Mouse (Mus musculus) embryonic facial prominence, embryonic 14.5 days (tissue): Measurements from ENCODE around the gene Ephb1. TPM values are rescaled to one million over a fixed set of nuclear protein-coding genes. Genes with fewer than 3 reads are reported as not detected.
A peak's percentile ranks its signal among the peaks of the same experiment; 100 is the strongest.

Experiments used
- ATAC-seq: fragments of 200-750 bp; cut with Nextera tagmentation; 2 replicates; pipeline ENCODE4 v1.8.0; 2017; ENCODE audit warnings: low read depth, moderate number of reproducible peaks, moderate TSS enrichment
- DNase-seq: peaks from one replicate; pipeline ENCODE4 v3.0.0-alpha.2; 2015; ENCODE audit warnings: low spot score
- H3K27ac ChIP-seq: fragments of 300-500 bp; sonication (generic); replicated peaks from 2 replicates; pipeline ENCODE4 v1.5.1; 2014; ENCODE audit warnings: low read depth, mild to moderate bottlenecking, low read length, moderate library complexity
- H3K27me3 ChIP-seq: fragments of 300-500 bp; sonication (generic); replicated peaks from 2 replicates; pipeline ENCODE4 v1.6.1; 2014; ENCODE audit warnings: low read length; ENCODE audit not compliant: control insufficient read depth, insufficient read depth
- H3K36me3 ChIP-seq: fragments of 300-500 bp; sonication (generic); 2 replicates; pipeline ENCODE4 v1.6.1; 2014; ENCODE audit warnings: low read length, mixed read lengths; ENCODE audit not compliant: control insufficient read depth, insufficient read depth
- H3K4me1 ChIP-seq: fragments of 300-500 bp; sonication (generic); 2 replicates; pipeline ENCODE4 v1.6.1; 2014; ENCODE audit warnings: antibody characterized with exemption, low read length; ENCODE audit not compliant: control insufficient read depth, insufficient read depth
- H3K4me2 ChIP-seq: fragments of 300-500 bp; sonication (generic); 2 replicates; pipeline ENCODE4 v1.6.1; 2014; ENCODE audit warnings: low read depth, mild to moderate bottlenecking, low read length, moderate library complexity, mixed read lengths
- H3K4me3 ChIP-seq: fragments of 300-500 bp; sonication (generic); 2 replicates; pipeline ENCODE4 v1.5.1; 2014; ENCODE audit warnings: low read depth, mild to moderate bottlenecking, low read length
- H3K9ac ChIP-seq: fragments of 300-500 bp; sonication (generic); 2 replicates; pipeline ENCODE4 v1.6.1; 2014; ENCODE audit warnings: low read depth, mild to moderate bottlenecking, low read length, moderate library complexity, mixed read lengths
- H3K9me3 ChIP-seq: fragments of 300-500 bp; sonication (generic); 2 replicates; pipeline ENCODE4 v1.6.1; 2016; ENCODE audit warnings: low read length; ENCODE audit not compliant: control insufficient read depth
- WGBS: fragments of 180-500 bp; shearing (Covaris S2); extraction: QIAGEN DNeasy Blood & Tissue Kit; methylation state at CpG from one replicate; pipeline ENCODE4 v1.1.7; 2014; 5-methylcytosine and 5-hydroxymethylcytosine counted together
- microRNA-seq: library from miRNA; unstranded; fragments of <30 nt; microRNA quantifications from one replicate; pipeline ENCODE4, GENCODE M21; 2016; ENCODE audit warnings: borderline number of aligned reads
- polyA plus RNA-seq: library from polyadenylated mRNA; unstranded; fragments of >200 nt; fragmentation: Nextera tagmentation; extraction: Ambion mirVana; gene quantifications from 2 replicates; pipeline ENCODE4 v1.2.1, GENCODE M21; 2014

Ephb1 gene
- polyA plus RNA-seq, 1 experiment from 2014 or later: 3.9 TPM

- no peaks in the 10 kb centered on the region for H3K4me1 ChIP-seq
Measured at GRCm38 (mm10) chr9:101877109-101877987, 477.1 kb downstream of the Ephb1 start.

DNA sequence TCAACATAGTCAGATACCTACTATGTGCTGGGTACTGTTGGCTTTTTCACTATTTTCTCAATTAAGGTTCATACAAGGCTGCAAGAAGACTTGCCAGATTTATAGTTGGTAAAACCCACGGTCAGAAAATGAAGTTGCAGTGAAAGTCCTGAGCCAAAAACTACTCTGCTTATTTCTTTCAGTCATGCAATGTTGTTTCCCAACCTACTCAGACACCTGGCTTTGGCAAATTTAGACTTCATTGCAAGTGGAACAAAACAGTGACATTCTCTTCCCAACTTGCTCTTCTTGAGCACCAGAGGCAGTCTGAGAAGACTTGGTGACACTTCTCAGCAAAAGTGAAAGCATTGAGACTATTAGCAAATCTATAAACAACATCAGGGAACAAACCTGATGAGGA, 479.2 kb downstream of the Ephb1 start:
- H3K36me3 ChIP-seq: no peaks in the 10 kb centered on the region
- ATAC-seq (no peak), DNase-seq (no peak)
- H3K27me3 ChIP-seq: no peaks in the 10 kb centered on the region
- no peaks in the 10 kb centered on the region for H3K4me1 ChIP-seq
- WGBS: 80% methylated on average over 1 of the region's 1 CpGs
- no peak overlapping the region for H3K4me2 ChIP-seq
- no peak overlapping the region for H3K27ac ChIP-seq
- no peaks in the 10 kb centered on the region for H3K9me3 ChIP-seq
- H3K9ac ChIP-seq: no peak overlapping the region
- no peak overlapping the region for H3K4me3 ChIP-seq

More at GRCm38 (mm10) chr9:101877109-101877987, 477.1 kb downstream of the Ephb1 start:
- Histone ChIP-seq H3K4me3 (no peak overlapping the region), H3K9me3 (no peaks in the 10 kb centered on the region), H3K27ac (no peak overlapping the region), H3K27me3 (no peaks in the 10 kb centered on the region), H3K4me2 (no peak overlapping the region), H3K9ac (no peak overlapping the region), H3K36me3 (no peaks in the 10 kb centered on the region)
- ATAC-seq: peak; percentile 68; the same call in 1 of the 2 replicates
- DNase-seq: peak; percentile 57
- WGBS: 46% methylated on average over 11 of the region's 11 CpGs

Small RNA genes within 50 kb of the gene (microRNA-seq; reads per million reads assigned to microRNA genes)
- not detected for gene Mir7243

Other genes with a start within 250 kb of the Ephb1 start
- gene Ky, start 151.1 kb upstream of the Ephb1 start, polyA plus RNA-seq: 2.1 and 2.7 TPM in 2 replicates